Mouse (Mus musculus) ES-E14 (cell line): ENCODE data around the gene Cldn11. TPM values are rescaled to one million over a fixed set of nuclear protein-coding genes. Genes with fewer than 3 reads are reported as not detected.

Experiments used
- DNase-seq: peaks from one replicate; pipeline ENCODE4 v3.0.0-alpha.2; 2013; ENCODE audit warnings: low read depth, low spot score
- H3K27ac ChIP-seq: 2 replicates; pipeline ENCODE4 v1.5.1; 2012; ENCODE audit warnings: low read depth, mild to moderate bottlenecking, low read length, moderate library complexity, mixed read lengths; ENCODE audit not compliant: poor library complexity, insufficient read depth, severe bottlenecking
- H3K36me3 ChIP-seq: 2 replicates; pipeline ENCODE4 v1.6.1; 2012; ENCODE audit warnings: mild to moderate bottlenecking, low read length, moderate library complexity, mixed read lengths; ENCODE audit not compliant: control insufficient read depth, poor library complexity, insufficient read depth, severe bottlenecking
- H3K4me1 ChIP-seq, 2 experiments: fragments of 150-350 bp in 1 of 2; sonication (generic) in 1 of 2; 2 replicates each; pipeline ENCODE4 v1.6.1; 2012; ENCODE audit warnings: low read length in 2 of 2, mild to moderate bottlenecking in 1 of 2, mixed read lengths in 1 of 2; ENCODE audit not compliant: control insufficient read depth in 2 of 2, insufficient read depth in 2 of 2, poor library complexity in 1 of 2
- H3K4me3 ChIP-seq, 2 experiments: fragments of 150-350 bp in 1 of 2; sonication (generic) in 1 of 2; 2 replicates each; pipeline ENCODE4 v1.5.1; 2012; ENCODE audit warnings: low read length in 2 of 2, low read depth in 1 of 2, mild to moderate bottlenecking in 1 of 2, mixed read lengths in 1 of 2; ENCODE audit not compliant: insufficient read depth in 1 of 2, poor library complexity in 1 of 2, severe bottlenecking in 1 of 2
- H3K9ac ChIP-seq: 2 replicates; pipeline ENCODE4 v1.6.1; 2012; ENCODE audit warnings: low read depth, mild to moderate bottlenecking, low read length, mixed read lengths; ENCODE audit not compliant: poor library complexity, insufficient read depth, severe bottlenecking
- H3K9me3 ChIP-seq: fragments of 150-350 bp; sonication (generic); 2 replicates; pipeline ENCODE4 v1.6.1; 2012; ENCODE audit warnings: low read depth, mild to moderate bottlenecking, low read length; ENCODE audit not compliant: control insufficient read depth, insufficient read depth
- CHD2 ChIP-seq: IDR thresholded peaks from 2 replicates; pipeline ENCODE4 v1.6.1; 2014; ENCODE audit warnings: mild to moderate bottlenecking, low read depth, low read length, inconsistent platforms
- HCFC1 ChIP-seq: IDR thresholded peaks from 2 replicates; pipeline ENCODE4 v1.6.1; 2012; ENCODE audit warnings: low read length, inconsistent platforms, borderline replicate concordance; ENCODE audit not compliant: insufficient read depth
- MAFK ChIP-seq: IDR thresholded peaks from 2 replicates; pipeline ENCODE4 v1.6.1; 2014; ENCODE audit warnings: mild to moderate bottlenecking, low read depth, low read length, inconsistent platforms; ENCODE audit not compliant: insufficient read depth
- ZC3H11A ChIP-seq: IDR thresholded peaks from 2 replicates; pipeline ENCODE4 v1.6.1; 2012; ENCODE audit warnings: low read depth, mild to moderate bottlenecking, inconsistent platforms, low read length, borderline replicate concordance
- ZNF384 ChIP-seq: IDR thresholded peaks from 2 replicates; pipeline ENCODE4 v1.6.1; 2012; ENCODE audit warnings: low read depth, low read length, inconsistent platforms
- in situ Hi-C, 2 experiments: fragments of 600-800 bp; cut with MboI; formaldehyde crosslinking; loops; one replicate each; pipeline ENCODE4 v1.15.1; 2025; ENCODE audit warnings: low sequenced_read_pairs in 2 of 2, inconsistent platforms in 1 of 2; ENCODE audit not compliant: unreplicated experiment in 2 of 2
- total RNA-seq: library from RNA; depleted of rRNA; stranded (reverse); fragments of 300-350 nt; gene quantifications from 2 replicates; pipeline ENCODE4 v1.2.3, GENCODE M21; 2012

Gene Cldn11
- total RNA-seq, 1 experiment = 0.13 TPM

GRCm38 (mm10) chr3:31191402-31191801, 41.7 kb downstream of the Cldn11 start:
- Histone ChIP-seq H3K4me1 (no peaks in the 10 kb centered on the region), H3K9ac (no peak overlapping the region), H3K27ac (no peak overlapping the region), H3K9me3 (peaks cover 3% of the 10 kb centered on the region; the same call in 1 of the 2 replicates), H3K36me3 (no peaks in the 10 kb centered on the region), H3K4me3 (no peak overlapping the region)
- TF ChIP-seq ZC3H11A (no peak), MAFK (no peak), ZNF384 (no peak), HCFC1 (no peak), CHD2 (no peak)
- in situ Hi-C loops = no loop called here
- DNase-seq = no peak

- no peak for DNase-seq
- H3K4me1 ChIP-seq = no peaks in the 10 kb centered on the region
- no peak overlapping the region for H3K9ac ChIP-seq
- no peaks in the 10 kb centered on the region for H3K9me3 ChIP-seq
- no peak overlapping the region for H3K27ac ChIP-seq
- no peaks in the 10 kb centered on the region for H3K36me3 ChIP-seq
- in situ Hi-C loops = no loop called here
- H3K4me3 ChIP-seq = no peak overlapping the region
- no peak for TF ChIP-seq MAFK
- TF ChIP-seq CHD2 = no peak
- no peak for TF ChIP-seq HCFC1
- TF ChIP-seq ZC3H11A = no peak
- no peak for TF ChIP-seq ZNF384
These were observed 49.6 kb downstream of the Cldn11 start for GRCm38 (mm10) chr3:31199162-31199877.

- Histone ChIP-seq H3K4me3 (no peak overlapping the region), H3K27ac (no peak overlapping the region), H3K36me3 (no peaks in the 10 kb centered on the region), H3K4me1 (no peaks in the 10 kb centered on the region), H3K9me3 (no peaks in the 10 kb centered on the region), H3K9ac (no peak overlapping the region)
- in situ Hi-C loops = no loop called here
- no peak for DNase-seq
- TF ChIP-seq ZC3H11A = 0 out of 2 replicates have a peak, but pooled peaks have one; percentile 25
- no peak for TF ChIP-seq HCFC1
- TF ChIP-seq CHD2 = no peak
- no peak for TF ChIP-seq MAFK
These were observed 54.2 kb downstream of the Cldn11 start for GRCm38 (mm10) chr3:31203947-31204346.

GRCm38 (mm10) chr3:31205167-31205566, 55.4 kb downstream of the Cldn11 start:
- Histone ChIP-seq H3K36me3 (no peaks in the 10 kb centered on the region), H3K4me3 (no peak overlapping the region), H3K9me3 (no peaks in the 10 kb centered on the region), H3K27ac (no peak overlapping the region), H3K4me1 (no peaks in the 10 kb centered on the region), H3K9ac (no peak overlapping the region)
- no peak for TF ChIP-seq MAFK
- TF ChIP-seq ZC3H11A = no peak
- DNase-seq = no peak
- in situ Hi-C loops = no loop called here

- H3K4me1 ChIP-seq = no peaks in the 10 kb centered on the region
- no peaks in the 10 kb centered on the region for H3K9me3 ChIP-seq
- TF ChIP-seq ZNF384 (no peak), MAFK (no peak), ZC3H11A (no peak), CHD2 (no peak), HCFC1 (no peak)
- in situ Hi-C loops = no loop called here
- H3K4me3 ChIP-seq = no peak overlapping the region
- no peak overlapping the region for H3K9ac ChIP-seq
- DNase-seq = no peak
- H3K36me3 ChIP-seq = no peaks in the 10 kb centered on the region
- no peak overlapping the region for H3K27ac ChIP-seq
These were observed 58.3 kb downstream of the Cldn11 start for GRCm38 (mm10) chr3:31208046-31208445.
